Mouse (Mus musculus): Measurements from ENCODE around the gene Pex11b. TPM values are rescaled to one million over a fixed set of nuclear protein-coding genes. Genes with fewer than 3 reads are reported as not detected.

Pex11b gene
- total RNA-seq (2023; ENCODE audit: inconsistent age): 21.1 to 26.9 TPM (median 23.2 TPM) in 4 replicates

DNA sequence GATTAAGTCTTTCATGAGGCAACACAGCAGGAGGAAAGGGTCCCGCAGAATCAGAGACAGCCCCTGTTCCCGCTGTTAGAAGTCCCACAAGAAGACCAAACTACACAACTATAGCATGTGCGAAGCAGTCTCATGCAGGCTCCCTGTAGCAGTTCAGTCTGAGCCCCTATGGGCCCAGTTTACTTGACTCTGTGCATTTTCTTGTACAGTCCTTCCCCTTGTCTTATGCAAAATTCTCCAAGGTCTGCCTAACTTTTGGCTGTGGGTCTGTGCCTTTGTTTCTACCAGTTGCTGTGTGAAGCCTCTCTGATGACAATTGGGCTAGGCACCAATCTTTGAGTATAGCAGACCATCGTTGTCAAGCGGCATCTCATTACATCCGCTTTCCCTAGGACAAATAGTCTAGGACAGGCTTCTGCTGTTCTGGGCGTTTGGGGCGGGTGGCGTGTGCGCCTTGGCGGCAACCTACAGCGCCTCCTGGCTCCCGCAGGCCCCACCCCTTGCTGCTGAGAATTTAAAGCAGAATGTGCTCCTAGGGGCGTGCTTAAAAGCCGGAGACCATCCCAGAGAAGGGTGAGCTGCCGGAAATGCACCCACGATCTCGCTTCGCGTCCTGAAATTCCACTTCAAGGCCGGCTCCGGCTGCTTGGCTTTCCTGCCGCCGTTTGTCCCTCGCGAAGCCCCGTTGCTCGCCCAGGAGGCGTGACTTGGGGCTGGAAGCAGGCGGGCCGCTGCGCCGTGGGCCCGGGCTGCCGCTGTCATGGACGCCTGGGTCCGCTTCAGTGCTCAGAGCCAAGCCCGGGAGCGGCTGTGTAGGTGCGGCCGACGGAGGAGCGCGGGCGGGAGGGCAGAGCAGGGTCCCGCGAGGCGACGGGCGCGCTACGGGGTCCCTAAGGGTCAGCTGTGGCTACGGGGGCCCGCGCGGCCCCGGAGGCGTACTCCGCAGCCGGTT is at the start of gene Pex11b, which contains the start of gene Gm42957:
TSS of gene Pex11b (plus strand) at position 449 of the 952 bp plus-strand sequence.
TSS of gene Gm42957 (plus strand) at position 547 of the 952 bp plus-strand sequence.

DNA sequence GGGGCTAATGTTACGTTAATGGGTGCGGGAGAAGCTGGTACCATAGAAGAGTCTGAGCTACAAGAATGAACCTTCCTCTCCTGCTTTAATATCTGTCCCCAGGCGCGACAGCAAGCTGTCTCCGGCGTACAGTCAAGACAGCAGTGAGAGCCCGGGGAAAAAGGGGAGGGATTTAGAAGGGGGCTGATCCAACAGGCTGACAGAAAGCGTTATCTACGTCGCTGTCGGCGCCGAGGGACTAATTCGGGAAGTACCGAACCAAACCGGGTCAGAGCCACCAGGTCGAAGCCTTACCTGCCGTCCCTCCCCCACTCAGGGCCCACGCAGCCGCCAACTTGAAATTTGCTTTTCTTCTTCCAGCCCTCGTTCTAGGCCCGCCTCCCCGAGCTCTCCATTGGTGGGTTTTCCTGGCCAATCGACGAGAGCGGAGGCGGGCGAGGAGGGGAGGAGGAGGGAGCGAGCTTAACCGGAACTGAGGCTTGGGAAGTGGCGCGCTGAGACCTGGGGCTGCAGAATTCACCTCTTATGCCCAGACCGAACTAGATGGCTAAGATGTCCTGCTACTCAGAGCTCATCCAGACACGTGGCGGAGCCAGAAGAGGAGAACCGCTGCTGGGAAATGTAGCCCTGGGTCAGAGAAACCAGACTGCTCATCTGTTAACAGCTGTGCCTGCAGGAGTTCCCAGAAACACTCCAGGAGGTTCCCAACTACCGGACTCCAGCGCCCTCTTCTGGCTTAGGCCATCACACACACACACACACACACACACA is 41.2 kb upstream of the Pex11b start, which contains the start of gene Polr3gl:
TSS of gene Polr3gl (minus strand) at position 392 of the 771 bp plus-strand sequence.

DNA sequence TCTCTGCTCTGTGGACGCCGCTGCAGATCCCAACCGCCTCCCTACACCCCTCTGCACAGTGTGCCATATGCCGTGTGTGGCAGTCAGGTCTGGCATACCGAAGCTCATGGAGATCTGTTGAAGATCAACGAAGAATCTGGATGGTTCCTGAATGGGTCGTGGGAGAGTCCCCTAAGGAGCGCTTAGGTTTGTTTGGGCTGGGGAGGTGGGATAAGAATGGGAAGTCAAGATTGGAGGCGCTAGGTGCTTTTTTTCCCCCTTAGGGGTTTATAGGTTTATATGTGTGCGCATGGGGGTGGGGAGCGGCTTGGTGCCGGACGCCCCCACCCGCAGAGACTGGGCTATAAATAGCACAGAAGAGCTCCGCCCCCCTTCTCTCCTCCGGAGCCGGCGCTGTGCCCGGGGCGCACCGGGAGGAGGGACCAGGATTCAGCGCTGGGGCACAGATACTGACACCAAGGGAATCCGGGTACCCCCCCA is 38.9 kb upstream of the Pex11b start, which contains the start of gene Ankrd34a:
TSS of gene Ankrd34a (plus strand) at position 409 of the 480 bp plus-strand sequence.

DNA sequence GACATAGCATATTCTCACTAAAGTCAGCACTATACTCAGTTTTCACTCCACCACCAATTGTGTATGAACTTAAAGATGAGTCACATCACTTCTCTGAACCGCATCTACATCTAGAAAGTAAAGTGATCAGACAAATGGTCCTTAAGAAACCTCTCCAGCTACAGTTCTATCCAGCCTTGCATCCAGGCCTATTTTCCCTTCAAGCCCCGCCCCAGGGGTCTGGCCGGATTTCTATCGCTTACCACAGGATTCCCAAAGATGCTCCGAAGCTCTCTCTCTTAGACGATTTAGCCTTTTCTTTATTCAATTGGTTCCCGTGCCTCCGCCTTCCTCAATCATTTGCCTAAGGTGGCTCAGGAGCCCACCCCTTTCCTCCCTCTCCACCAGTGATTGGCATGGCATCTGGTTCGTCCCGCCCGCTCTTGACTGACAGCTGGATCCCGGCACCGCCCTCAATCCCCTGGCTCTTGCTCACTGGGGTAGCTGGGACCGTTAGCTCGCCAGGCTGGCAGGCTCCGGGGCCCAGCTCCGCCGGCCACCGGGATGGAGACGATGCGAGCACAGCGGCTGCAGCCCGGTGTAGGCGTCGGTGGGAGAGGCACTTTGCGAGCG is 34.4 kb upstream of the Pex11b start, which contains the start of gene Lix1l:
TSS of gene Lix1l (plus strand) at position 511 of the 612 bp plus-strand sequence.

DNA sequence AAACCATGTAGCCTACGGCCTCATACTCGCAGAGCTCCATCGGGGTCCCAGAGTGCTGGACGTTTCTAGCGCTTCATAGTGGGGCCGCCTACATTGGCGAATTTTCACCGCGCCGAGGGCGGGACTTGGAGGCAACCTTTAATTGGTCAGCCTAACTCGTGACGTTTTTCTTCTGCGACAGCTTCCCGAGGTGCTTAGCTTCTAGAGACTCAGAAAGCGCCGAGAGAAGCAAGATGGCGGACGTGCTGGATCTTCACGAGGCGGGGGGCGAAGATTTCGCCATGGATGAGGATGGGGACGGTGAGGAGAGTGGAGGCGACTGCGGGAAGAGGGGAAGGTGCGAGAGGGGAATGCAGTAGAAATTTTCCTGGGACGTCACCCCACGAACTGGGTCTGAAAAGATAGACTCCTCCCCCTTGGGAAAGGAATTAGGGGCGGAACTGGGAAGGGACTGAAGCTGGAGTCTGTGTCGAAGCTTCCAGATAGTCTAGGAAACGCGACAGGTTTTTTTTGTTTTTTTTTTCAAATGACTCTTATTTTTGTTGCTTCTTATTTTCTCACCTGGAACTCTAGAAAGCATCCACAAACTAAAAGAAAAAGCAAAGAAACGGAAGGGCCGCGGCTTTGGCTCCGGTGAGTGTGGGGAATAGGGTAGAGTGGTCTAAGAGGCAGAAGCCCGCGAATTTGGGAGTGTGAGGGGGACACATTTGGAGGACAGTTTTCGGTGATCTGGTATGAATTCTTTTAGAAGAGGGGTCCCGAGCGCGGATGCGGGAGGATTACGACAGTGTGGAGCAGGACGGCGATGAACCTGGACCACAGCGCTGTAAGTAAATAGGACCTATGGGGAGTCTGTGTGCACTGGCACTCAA is 5.2 kb upstream of the Pex11b start, which contains the start of gene Rbm8a:
TSS of gene Rbm8a (plus strand) at position 205 of the 872 bp plus-strand sequence.

DNA sequence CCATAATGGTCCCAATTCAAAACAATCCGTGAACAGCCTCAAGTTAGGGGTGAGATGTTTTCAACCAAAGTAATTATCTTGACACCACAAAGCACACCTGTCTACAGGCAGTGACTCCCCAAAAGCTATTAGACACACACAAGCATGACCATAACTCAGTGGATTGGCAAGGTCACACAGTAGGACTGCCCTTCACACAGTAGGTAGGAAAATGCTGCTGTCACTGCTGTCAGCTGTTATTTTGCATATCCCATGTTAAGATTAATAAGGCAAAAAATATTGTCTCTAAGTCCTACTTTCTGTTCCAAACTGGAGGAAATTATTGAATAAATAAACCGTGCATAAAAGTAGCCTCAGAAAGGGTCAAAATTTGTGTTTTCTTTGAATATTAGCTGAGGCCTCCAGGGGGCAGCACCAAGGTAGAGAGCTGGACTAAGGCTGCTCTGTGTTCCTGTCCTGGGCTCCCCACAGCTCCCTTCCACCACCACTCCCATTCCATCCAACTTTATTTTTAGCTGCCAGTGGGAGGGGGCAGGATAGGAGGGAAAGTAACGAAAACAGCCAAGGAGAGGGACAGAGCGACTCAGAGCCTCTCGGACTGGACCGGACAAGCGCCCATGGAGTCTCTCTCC is 10.0 kb downstream of the Pex11b start, which contains the start of gene Itga10:
TSS of gene Itga10 (plus strand) at position 567 of the 632 bp plus-strand sequence.

DNA sequence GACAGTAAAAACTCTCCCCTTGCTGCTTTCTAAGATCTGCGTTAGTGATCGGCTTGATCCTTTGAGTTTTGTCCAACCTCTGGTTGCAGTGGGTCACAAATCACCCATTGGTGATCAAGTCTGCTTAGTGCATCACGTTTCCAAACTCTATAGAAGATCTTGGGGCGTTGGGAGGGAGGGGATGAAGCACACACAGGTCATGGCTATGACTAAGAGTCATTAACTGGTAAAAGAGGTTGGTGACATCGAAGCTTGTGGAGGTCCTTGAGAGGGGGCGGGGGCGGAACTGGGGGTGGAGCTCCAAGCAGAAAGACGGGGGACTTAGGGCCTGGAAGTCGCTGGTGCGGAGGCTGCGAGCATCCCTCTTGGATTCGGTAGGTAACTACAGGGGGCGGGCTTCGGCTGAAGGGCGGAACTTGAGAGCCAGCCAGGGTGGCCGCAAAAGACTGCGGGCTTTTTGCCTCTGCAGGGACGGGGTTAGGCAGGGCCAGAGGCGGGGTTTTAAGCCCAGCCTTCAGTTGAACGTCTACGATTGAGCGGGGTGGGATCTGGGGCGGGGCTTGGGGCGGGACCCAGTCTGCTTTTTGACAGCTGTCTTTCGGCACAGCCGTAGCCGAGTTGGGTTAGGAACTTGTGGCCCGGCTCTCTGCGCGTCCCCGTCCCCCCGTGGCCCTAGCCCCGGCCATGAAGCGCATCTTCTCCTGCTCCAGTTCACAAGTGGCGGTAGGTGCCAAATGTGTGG is 34.7 kb downstream of the Pex11b start, which contains the start of gene Ankrd35:
TSS of gene Ankrd35 (plus strand) at position 405 of the 742 bp plus-strand sequence.

Other genes starting within 250 kb of the Pex11b start
- not detected in 4 replicates for gene BC107364, start 183.1 kb upstream of the Pex11b start, total RNA-seq (2023; ENCODE audit: inconsistent age)
- not detected in 4 replicates for gene Hfe2, start 110.2 kb upstream of the Pex11b start, total RNA-seq (2023; ENCODE audit: inconsistent age)
- 694 to 799 TPM (median 724 TPM) in 4 replicates for gene Txnip, start 77.4 kb upstream of the Pex11b start, total RNA-seq (2023; ENCODE audit: inconsistent age)
- gene Gm16253, start 58.4 kb upstream of the Pex11b start, total RNA-seq (2023; ENCODE audit: inconsistent age): 1.1 TPM in 1 of 4 replicates, not detected in the others
- 29.5 to 38.6 TPM (median 30.7 TPM) in 4 replicates for gene Polr3gl, start 41.2 kb upstream of the Pex11b start, total RNA-seq (2023; ENCODE audit: inconsistent age)
- gene Ankrd34a, start 38.7 kb upstream of the Pex11b start, total RNA-seq (2023; ENCODE audit: inconsistent age): not detected in 4 replicates
- 0.32 to 0.42 TPM (median 0.38 TPM) in 4 replicates for gene Lix1l, start 34.2 kb upstream of the Pex11b start, total RNA-seq (2023; ENCODE audit: inconsistent age)
- 89.8 to 108 TPM (median 92.8 TPM) in 4 replicates for gene Rbm8a, start 5.4 kb upstream of the Pex11b start, total RNA-seq (2023; ENCODE audit: inconsistent age)
- 0.15 TPM in 1 of 4 replicates, not detected in the others for gene Gm42957, start 98 bp downstream of the Pex11b start, total RNA-seq (2023; ENCODE audit: inconsistent age)
- gene Itga10, start 10.2 kb downstream of the Pex11b start, total RNA-seq (2023; ENCODE audit: inconsistent age): 1.7 to 3.0 TPM (median 2.6 TPM) in 4 replicates
- 0.19 TPM in 1 of 4 replicates, not detected in the others for gene Ankrd35, start 34.8 kb downstream of the Pex11b start, total RNA-seq (2023; ENCODE audit: inconsistent age)
- 36.7 to 42.8 TPM (median 39.4 TPM) in 4 replicates for gene Pias3, start 61.0 kb downstream of the Pex11b start, total RNA-seq (2023; ENCODE audit: inconsistent age)
- 0.67 to 1.3 TPM (median 0.94 TPM) in 4 replicates for gene Nudt17, start 73.2 kb downstream of the Pex11b start, total RNA-seq (2023; ENCODE audit: inconsistent age)
- gene Polr3c, start 92.3 kb downstream of the Pex11b start, total RNA-seq (2023; ENCODE audit: inconsistent age): 53.3 to 59.5 TPM (median 55.8 TPM) in 4 replicates
- 50.2 to 61.3 TPM (median 53.4 TPM) in 4 replicates for gene Rnf115, start 92.3 kb downstream of the Pex11b start, total RNA-seq (2023; ENCODE audit: inconsistent age)
- not detected in 4 replicates for gene Pdzk1, start 193.9 kb downstream of the Pex11b start, total RNA-seq (2023; ENCODE audit: inconsistent age)
- gene Cd160, start 194.0 kb downstream of the Pex11b start, total RNA-seq (2023; ENCODE audit: inconsistent age): 0.99 to 2.1 TPM (median 1.3 TPM) in 4 replicates